Mouse (Mus musculus) embryonic fibroblast, embryonic 13.5 days (primary cell): ENCODE data around the gene Bcl11b.

Experiments used
- CTCF ChIP-seq: IDR thresholded peaks from 2 replicates; pipeline ENCODE4 v1.5.1; 2011; ENCODE audit warnings: mild to moderate bottlenecking, control low read depth, low read length, moderate library complexity, borderline replicate concordance; ENCODE audit not compliant: insufficient read depth
- POLR2A ChIP-seq: IDR thresholded peaks from 2 replicates; pipeline ENCODE4 v1.6.1; 2011; ENCODE audit warnings: low read depth, mild to moderate bottlenecking, control low read depth, low read length, moderate library complexity

GRCm38 (mm10) chr12:107982306-107982705 is 21.1 kb downstream of the Bcl11b start:
- TF ChIP-seq CTCF: no peak
- TF ChIP-seq POLR2A: no peak
